Mouse (Mus musculus) small intestine, adult 2 months (tissue): ENCODE results near the gene Taar8c. TPM values are rescaled to one million over a fixed set of nuclear protein-coding genes. Genes with fewer than 3 reads are reported as not detected.
A peak's percentile ranks its signal among the peaks of the same experiment; 100 is the strongest.
"Not testable (repeated sequence)": the region's sequence is repeated elsewhere in the genome, so short reads cannot be mapped to it uniquely, and the experiment has no call there.

Source experiments
- H3K27ac ChIP-seq: fragments of 200-500 bp; 2 replicates; pipeline ENCODE4 v1.5.1; 2012; ENCODE audit warnings: low read depth, low read length, control low read depth, inconsistent platforms; ENCODE audit not compliant: insufficient read depth
- H3K27me3 ChIP-seq: fragments of 200-500 bp; 2 replicates; pipeline ENCODE4 v1.6.1; 2012; ENCODE audit warnings: mild to moderate bottlenecking, moderate library complexity, low read length, inconsistent platforms; ENCODE audit not compliant: control insufficient read depth, insufficient read depth
- H3K36me3 ChIP-seq: fragments of 200-500 bp; 2 replicates; pipeline ENCODE4 v1.6.1; 2012; ENCODE audit warnings: mild to moderate bottlenecking, low read length, control low read depth, inconsistent platforms; ENCODE audit not compliant: control insufficient read depth, insufficient read depth
- H3K4me1 ChIP-seq: fragments of 200-500 bp; 2 replicates; pipeline ENCODE4 v1.6.1; 2012; ENCODE audit warnings: low read length, inconsistent platforms, mixed read lengths; ENCODE audit not compliant: control insufficient read depth, insufficient read depth, insufficient read length
- H3K4me3 ChIP-seq: fragments of 200-500 bp; 2 replicates; pipeline ENCODE4 v1.5.1; 2012; ENCODE audit warnings: low read depth, mild to moderate bottlenecking, control low read depth, inconsistent platforms, low read length, moderate library complexity
- CTCF ChIP-seq: fragments of 200-500 bp; IDR thresholded peaks from 2 replicates; pipeline ENCODE4 v1.5.1; 2012; ENCODE audit warnings: low read depth, mild to moderate bottlenecking, control low read depth, inconsistent platforms, low read length, moderate library complexity, mixed read lengths; ENCODE audit not compliant: insufficient replicate concordance, insufficient read length; ENCODE audit errors: extremely low read depth
- POLR2A ChIP-seq: fragments of 200-500 bp; IDR thresholded peaks from 2 replicates; pipeline ENCODE4 v1.6.1; 2012; ENCODE audit warnings: low read depth, mild to moderate bottlenecking, control low read depth, inconsistent platforms, low read length, moderate library complexity
- WGBS: fragments of 180-500 bp; shearing (Covaris S2); methylation state at CpG from one replicate; pipeline ENCODE4 v1.1.7; 2018; 5-methylcytosine and 5-hydroxymethylcytosine counted together
- polyA plus RNA-seq: library from polyadenylated mRNA; depleted of rRNA; stranded (reverse); fragments of >200 nt; gene quantifications from 2 replicates; pipeline ENCODE4 v1.2.3, GENCODE M21; 2012; rRNA removed

The Taar8c gene
- 0.13 TPM in 1 of 2 replicates, not detected in the other for polyA plus RNA-seq

DNA sequence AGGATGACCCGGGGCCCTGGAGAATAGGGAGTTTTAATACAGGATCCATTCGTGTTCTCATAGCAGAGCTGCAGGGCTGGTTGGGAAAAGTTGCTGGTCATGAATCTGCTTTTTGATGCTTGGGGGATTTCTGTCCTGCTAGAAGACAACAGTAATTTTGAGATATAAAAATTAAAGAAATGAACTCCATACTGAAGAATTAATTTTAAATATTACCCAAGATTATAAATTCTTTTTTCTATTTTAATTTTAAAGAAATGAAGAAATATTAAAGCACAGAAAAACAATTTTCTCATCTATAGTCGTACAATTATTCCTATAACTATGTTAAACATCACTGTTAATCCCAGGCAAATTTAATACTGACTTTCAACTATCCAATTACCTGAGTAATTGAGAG, at the start of gene Taar8c:
Taar8c (minus strand) TSS at position 101 of the 400 bp plus-strand sequence.
- not testable (repeated sequence) for H3K4me1 ChIP-seq, H3K4me3 ChIP-seq, H3K27ac ChIP-seq, H3K27me3 ChIP-seq, H3K36me3 ChIP-seq
- 92% methylated on average over 1 of the region's 3 CpGs for WGBS

DNA sequence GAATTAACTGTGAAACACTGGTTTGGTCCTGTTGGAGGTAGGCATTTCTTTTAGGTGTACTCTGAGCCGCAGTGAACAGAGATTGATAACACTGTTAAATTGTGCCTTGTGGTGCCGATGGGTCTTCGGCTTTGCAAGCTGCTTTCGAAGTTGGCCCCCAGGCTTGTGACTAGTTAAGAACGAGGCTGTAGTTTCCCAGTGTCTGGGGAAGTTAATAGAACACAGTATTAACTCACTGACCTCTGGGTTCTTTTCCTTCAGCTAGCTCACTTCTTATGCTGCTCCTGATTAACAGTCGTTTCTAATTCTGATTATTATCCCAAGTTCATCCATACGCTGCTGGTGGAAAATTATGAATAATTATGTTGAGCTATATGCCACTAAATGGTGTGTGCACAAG, 48.4 kb upstream of the Taar8c start:
- 11% methylated on average over 7 of the region's 7 CpGs for WGBS
- H3K27ac ChIP-seq, result no peak overlapping the region; the same call in 1 of the 2 replicates
- H3K4me3 ChIP-seq, result peak overlapping the region; percentile 59
- H3K27me3 ChIP-seq, result no peaks in the 10 kb centered on the region
- peaks cover 14% of the 10 kb centered on the region; the same call in 1 of the 2 replicates for H3K4me1 ChIP-seq
- H3K36me3 ChIP-seq, result peaks cover 9% of the 10 kb centered on the region
- TF ChIP-seq POLR2A (no peak), CTCF (no peak)

GRCm38 (mm10) chr10:24149135-24149781, 47.5 kb upstream of the Taar8c start, which contains the start of gene Stx7:
Gene Stx7, plus strand, starts transcription at chr10:24149302.
- Histone ChIP-seq H3K27me3 (no peaks in the 10 kb centered on the region), H3K27ac (peak within 1 kb of the TSS; percentile 79), H3K4me3 (peak within 1 kb of the TSS; percentile 92), H3K4me1 (peaks cover 13% of the 10 kb centered on the region; the same call in 1 of the 2 replicates), H3K36me3 (peaks cover 5% of the 10 kb centered on the region; the same call in 1 of the 2 replicates)
- under 1% methylated on average over 45 of the region's 45 CpGs for WGBS
- TF ChIP-seq POLR2A, result peak; percentile 87
- TF ChIP-seq CTCF, result no peak

DNA sequence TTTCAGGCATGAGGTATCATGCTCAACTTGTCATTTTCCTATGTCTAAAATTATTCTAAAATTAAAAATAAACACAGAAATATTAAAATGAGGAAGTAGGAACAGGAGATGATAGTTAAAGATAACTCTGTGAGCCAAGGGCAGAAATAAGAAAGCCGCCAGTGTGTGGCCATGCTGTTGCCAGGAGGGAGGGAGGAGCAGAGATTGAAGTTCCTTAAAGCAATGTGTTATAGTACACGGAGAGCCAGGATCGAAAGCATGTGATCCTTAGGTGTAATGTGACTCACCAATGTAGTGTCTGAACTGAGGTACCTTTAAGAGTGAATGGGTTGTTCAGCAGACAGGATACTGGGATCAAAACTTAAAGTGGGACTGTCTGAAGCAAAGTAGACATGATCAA, 41.0 kb upstream of the Taar8c start:
- Histone ChIP-seq H3K27me3 (no peaks in the 10 kb centered on the region), H3K36me3 (no peaks in the 10 kb centered on the region), H3K4me1 (peaks cover 2% of the 10 kb centered on the region), H3K27ac (no peak overlapping the region), H3K4me3 (no peak overlapping the region)
- WGBS, result 22% methylated on average over 3 of the region's 3 CpGs
- TF ChIP-seq CTCF (no peak), POLR2A (no peak)

DNA sequence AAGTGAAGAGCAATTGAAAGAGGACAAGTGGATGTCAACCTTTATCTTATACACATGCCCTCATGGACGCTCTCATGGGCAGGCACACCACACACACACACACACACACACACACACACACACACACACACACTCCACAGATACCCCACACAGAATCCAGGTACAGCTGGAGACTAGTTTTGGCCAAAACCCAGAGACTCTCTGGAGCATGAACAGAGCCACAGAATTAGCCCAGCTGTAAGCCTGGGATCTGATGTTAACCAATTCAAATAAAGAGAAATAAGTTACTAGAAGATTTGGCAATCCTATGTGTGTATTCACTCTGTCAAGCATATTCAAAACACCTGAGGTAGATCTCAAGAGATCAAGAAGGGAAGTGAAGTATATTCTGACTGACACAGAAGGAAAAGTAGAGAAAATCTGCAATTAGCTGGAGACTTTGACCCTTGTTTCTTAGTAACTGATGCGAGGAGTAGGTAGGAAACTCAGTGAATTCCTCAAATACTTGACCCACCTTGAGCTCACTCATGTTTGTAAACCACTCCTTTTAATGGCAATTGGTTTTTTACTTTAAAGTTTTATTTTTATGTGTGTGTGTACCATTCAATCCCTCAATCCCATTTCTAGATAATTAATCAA, 37.0 kb upstream of the Taar8c start:
- TF ChIP-seq CTCF (no peak), POLR2A (no peak)
- H3K27me3 ChIP-seq, result no peaks in the 10 kb centered on the region
- WGBS, result 44% methylated on average over 2 of the region's 2 CpGs
- no peaks in the 10 kb centered on the region for H3K36me3 ChIP-seq
- peaks cover 9% of the 10 kb centered on the region for H3K4me1 ChIP-seq
- no peak overlapping the region for H3K27ac ChIP-seq
- H3K4me3 ChIP-seq, result no peak overlapping the region

DNA sequence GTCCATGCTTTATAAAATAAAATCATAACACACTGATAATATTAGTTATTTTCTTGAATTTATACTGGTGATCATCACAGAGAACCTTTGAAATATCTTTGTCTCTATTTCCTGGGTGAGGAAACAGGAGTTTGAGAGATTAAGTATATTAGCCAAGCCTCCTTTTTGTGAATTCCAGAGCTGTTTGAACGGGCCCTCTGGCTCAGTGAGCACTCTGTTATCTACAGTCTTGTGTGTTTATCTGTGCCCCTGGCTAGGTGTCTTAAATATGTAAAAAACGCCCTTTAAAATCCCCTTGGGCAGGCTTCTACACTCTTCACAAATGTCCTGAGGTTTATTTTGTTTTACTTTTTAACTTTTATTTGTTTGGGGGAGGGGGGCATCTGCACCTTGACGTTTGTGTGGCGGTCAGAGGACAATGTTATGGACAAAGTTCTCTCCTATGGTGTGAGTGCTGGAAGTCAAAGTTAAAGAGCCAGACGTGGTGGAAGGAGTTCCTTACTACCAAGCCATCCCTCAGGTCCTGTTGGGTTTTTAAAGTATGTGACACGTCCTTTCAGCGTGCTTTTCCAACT, 32.4 kb upstream of the Taar8c start:
- H3K27ac ChIP-seq, result 0 out of 2 replicates have a peak overlapping the region, but pooled peaks have one; percentile 8
- no peaks in the 10 kb centered on the region for H3K36me3 ChIP-seq
- peaks cover 10% of the 10 kb centered on the region; the same call in 1 of the 2 replicates for H3K4me1 ChIP-seq
- 32% methylated on average over 7 of the region's 7 CpGs for WGBS
- no peaks in the 10 kb centered on the region for H3K27me3 ChIP-seq
- no peak overlapping the region for H3K4me3 ChIP-seq
- TF ChIP-seq POLR2A (no peak), CTCF (no peak)

GRCm38 (mm10) chr10:24133132-24133531, 31.4 kb upstream of the Taar8c start:
- Histone ChIP-seq H3K4me1 (peaks cover 10% of the 10 kb centered on the region; the same call in 1 of the 2 replicates), H3K27me3 (no peaks in the 10 kb centered on the region), H3K36me3 (no peaks in the 10 kb centered on the region), H3K27ac (peak overlapping the region; percentile 35), H3K4me3 (no peak overlapping the region)
- TF ChIP-seq CTCF (no peak), POLR2A (no peak)
- 9% methylated on average over 2 of the region's 2 CpGs for WGBS
